ENCODE assay signal across 24 mouse cellular contexts in the genomic region with DNA sequence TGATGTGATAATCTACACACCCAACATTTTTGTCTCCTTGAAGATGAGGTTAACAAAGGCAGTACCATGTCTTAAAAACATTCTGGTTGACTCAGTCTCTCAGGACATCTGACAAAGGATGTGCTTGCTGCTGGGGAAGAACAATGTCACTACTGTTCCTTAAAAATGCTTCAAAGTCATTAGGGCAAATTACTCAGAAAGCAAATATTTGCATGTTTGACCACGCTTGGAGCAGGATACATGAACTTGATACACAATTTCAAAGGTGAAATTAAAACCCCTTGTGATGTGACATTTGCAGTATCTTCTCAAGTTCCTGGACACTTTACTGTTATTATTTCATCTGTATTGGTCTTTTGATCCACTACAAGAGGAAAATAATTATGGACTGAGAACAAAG.
DNase-seq lines count a peak whose midpoint lies in the region; ATAC-seq and TF ChIP-seq lines count a peak whose summit lies in the region.
"Had no signal": no experiment of that assay in that cellular context is flagged by ENCODE, and none has a peak within 500 bp of the region (broad histone marks: within the 10 kb centered on the region; RNA-seq: fewer than 3 reads in every experiment).

No protein-coding gene starts in this region.

- no peak for TF ChIP-seq CTCF in layer of hippocampus, adult 2 months (conservative IDR thresholded peaks at IDR 0.05)
- no peak for TF ChIP-seq CTCF in liver, postnatal 0 days (IDR thresholded peaks at IDR 0.05; ENCODE audit: low read depth)
- no peak for TF ChIP-seq CTCF in CH12.LX (conservative IDR thresholded peaks at IDR 0.05 in 1 of 2, IDR thresholded peaks at IDR 0.05 in 1 of 2; ENCODE audit: low read depth in 2 of 2, low read length in 2 of 2)
- no peak for TF ChIP-seq CTCF in gastrocnemius, adult 2 months (IDR thresholded peaks at IDR 0.05)

- dilution Hi-C loops in CH12.LX (cut with MboI; ENCODE audit: extremely low pct_ligation_motif_present, extremely low pct_unique_long_range_greater_than_20kb, low sequenced_read_pairs): no loop called here

- DNase-seq in layer of hippocampus, adult 2 months (ENCODE audit: low spot score in 2 of 2): no peak
- no peak for DNase-seq in layer of hippocampus, adult 9-10 months (ENCODE audit: low spot score)
- no peak for DNase-seq in liver, postnatal 0 days
- DNase-seq in liver: no peak
- peak; percentile 6 for DNase-seq in CH12.LX (ENCODE audit: extremely low read depth)
- no peak for DNase-seq in gastrocnemius, adult 8-10 months (ENCODE audit: low spot score in 2 of 2)
- no peak for DNase-seq in gastrocnemius, adult 2 months
- DNase-seq: adrenal gland, adult 8-10 months; adrenal gland, postnatal 14 days; adrenal gland, postnatal 36 days; B cell, adult 2 months; cerebellum, adult 11-12 months; cerebellum, adult 2 months; cerebellum, adult 9-10 months; cerebellum, postnatal 10 days; cerebellum, postnatal 25 days; forebrain, postnatal 0 days had no signal

- in situ Hi-C loops in CH12.LX (cut with MboI; ENCODE audit: low pct_ligation_motif_present, low pct_unique_long_range_greater_than_20kb, low sequenced_read_pairs): no loop called here

- intact Hi-C loops in gastrocnemius, adult 2 months (cut with DNase I): no loop called here

- TF ChIP-seq POLR2A in CH12.LX (IDR thresholded peaks at IDR 0.05; ENCODE audit: low read depth, low read length): no peak

- no peak overlapping the region for H3K4me3 ChIP-seq in layer of hippocampus, adult 2 months
- H3K4me3 ChIP-seq in liver, postnatal 0 days (ENCODE audit: low read depth, low read length): no peak overlapping the region
- H3K4me3 ChIP-seq in CH12.LX (replicated peaks in 1 of 3; ENCODE audit: low read depth in 2 of 3, low read length in 2 of 3, poor library complexity in 1 of 3): no peak overlapping the region
- no peak overlapping the region for H3K4me3 ChIP-seq in gastrocnemius, adult 2 months
- H3K4me3 ChIP-seq: embryonic facial prominence, embryonic 10.5 days; embryonic facial prominence, embryonic 12.5 days; forebrain, embryonic 13.5 days; forebrain, embryonic 15.5 days had no signal

- H3K27me3 ChIP-seq in liver, postnatal 0 days (ENCODE audit: insufficient read depth, low read length): no peaks in the 10 kb centered on the region
- no peaks in the 10 kb centered on the region for H3K27me3 ChIP-seq in CH12.LX (replicated peaks)
- H3K27me3 ChIP-seq: embryonic facial prominence, embryonic 12.5 days; forebrain, embryonic 13.5 days; forebrain, embryonic 15.5 days; Patski had no signal

- H3K27ac ChIP-seq in layer of hippocampus, adult 2 months: peak overlapping the region; percentile 37; the same call in 1 of the 2 replicates
- H3K27ac ChIP-seq in liver, postnatal 0 days (ENCODE audit: low read depth): peak overlapping the region; percentile 61; the same call in 1 of the 2 replicates
- H3K27ac ChIP-seq in CH12.LX (ENCODE audit: insufficient read depth, low read depth): no peak overlapping the region
- H3K27ac ChIP-seq in gastrocnemius, adult 2 months: no peak overlapping the region
- H3K27ac ChIP-seq: embryonic facial prominence, embryonic 10.5 days; embryonic facial prominence, embryonic 12.5 days; forebrain, embryonic 13.5 days; forebrain, embryonic 15.5 days had no signal

- 46% methylated on average over 1 of the region's 1 CpGs for WGBS in liver, postnatal 0 days (ENCODE audit: insufficient replicate concordance)

- H3K4me2 ChIP-seq in liver, postnatal 0 days (ENCODE audit: low read depth, low read length): no peak overlapping the region
- no peak overlapping the region for H3K4me2 ChIP-seq in CH12.LX (ENCODE audit: insufficient read depth, low read depth, poor library complexity, severe bottlenecking)
- H3K4me2 ChIP-seq: embryonic facial prominence, embryonic 12.5 days; forebrain, embryonic 13.5 days; forebrain, embryonic 15.5 days had no signal

- ATAC-seq in liver, postnatal 0 days: no peak
- ATAC-seq: activated CD4-positive, CD25-positive, alpha-beta regulatory T cell, adult 4 months; CD4-positive, CD25-positive, alpha-beta regulatory T cell, adult 4 months; forebrain, embryonic 13.5 days; forebrain, embryonic 15.5 days; forebrain, postnatal 0 days; Patski had no signal

- no peak for TF ChIP-seq EP300 in liver, postnatal 0 days (IDR thresholded peaks at IDR 0.05; ENCODE audit: low read depth)
- TF ChIP-seq EP300 in CH12.LX (IDR thresholded peaks at IDR 0.05; ENCODE audit: low read length): no peak

- H3K9ac ChIP-seq in liver, postnatal 0 days (replicated peaks): no peak overlapping the region
- no peak overlapping the region for H3K9ac ChIP-seq in CH12.LX (ENCODE audit: insufficient read depth, low read depth)
- H3K9ac ChIP-seq: embryonic facial prominence, embryonic 12.5 days; forebrain, embryonic 13.5 days; forebrain, embryonic 15.5 days; forebrain, postnatal 0 days had no signal

- no peak for TF ChIP-seq RAD21 in CH12.LX (IDR thresholded peaks at IDR 0.05; ENCODE audit: low read depth, low read length)

- H3K36me3 ChIP-seq in liver, postnatal 0 days (replicated peaks; ENCODE audit: insufficient read depth, low read length): no peaks in the 10 kb centered on the region
- H3K36me3 ChIP-seq in CH12.LX (replicated peaks in 1 of 2; ENCODE audit: control insufficient read depth in 1 of 2, insufficient read depth in 1 of 2, low read length in 1 of 2): no peaks in the 10 kb centered on the region
- H3K36me3 ChIP-seq: embryonic facial prominence, embryonic 10.5 days; embryonic facial prominence, embryonic 12.5 days; forebrain, embryonic 15.5 days had no signal

- no peaks in the 10 kb centered on the region for H3K9me3 ChIP-seq in liver, postnatal 0 days (ENCODE audit: low read length)
- no peaks in the 10 kb centered on the region for H3K9me3 ChIP-seq in CH12.LX (replicated peaks; ENCODE audit: low read length)
- H3K9me3 ChIP-seq: embryonic facial prominence, embryonic 10.5 days; embryonic facial prominence, embryonic 12.5 days; forebrain, embryonic 13.5 days; forebrain, embryonic 15.5 days had no signal

- H3K4me1 ChIP-seq in liver, postnatal 0 days (ENCODE audit: insufficient read depth): peaks cover 2% of the 10 kb centered on the region; the same call in 1 of the 2 replicates
- H3K4me1 ChIP-seq in CH12.LX (ENCODE audit: control insufficient read depth in 1 of 2, insufficient read depth in 2 of 2): peaks cover 7 to 25% of the 10 kb centered on the region in 2 experiments

- no peaks in the 10 kb centered on the region for H3K79me2 ChIP-seq in CH12.LX (replicated peaks; ENCODE audit: control insufficient read depth, extremely low read depth, insufficient read depth, poor library complexity, severe bottlenecking)

TF ChIP-seq in CH12.LX, 34 proteins besides CTCF, POLR2A, EP300 and RAD21:
- TF ChIP-seq GABPA (IDR thresholded peaks at IDR 0.05; ENCODE audit: insufficient replicate concordance, low read depth, low read length) (no peak), SIN3A (IDR thresholded peaks at IDR 0.05; ENCODE audit: low read length) (no peak), IRF4 (IDR thresholded peaks at IDR 0.05; ENCODE audit: low read depth, low read length) (no peak), NRF1 (IDR thresholded peaks at IDR 0.05; ENCODE audit: low read depth, low read length) (no peak), MEF2A (IDR thresholded peaks at IDR 0.05; ENCODE audit: borderline replicate concordance, low read depth, low read length) (no peak), JUND (conservative IDR thresholded peaks at IDR 0.05; ENCODE audit: low read depth, low read length) (no peak)
TF ChIP-seq in CH12.LX: peak in this region for 0.

Comparison
In these comparisons a context has a peak if more than half of its experiments do, and no peak if none do; other contexts are left out.
1. H3K27ac ChIP-seq: peak in layer of hippocampus, adult 2 months (single experiment) and liver, postnatal 0 days (single experiment); none in CH12.LX (single experiment) and gastrocnemius, adult 2 months (single experiment).